Mouse (Mus musculus): ENCODE measurements at regions not wholly inside any gene's neighbourhood (a gene's known extent, or its start where the extent isn't known, plus 50 kb on each side); places are given as distances from the start of the nearest gene placed in this dataset.

- no peak for TF ChIP-seq CHD2 (IDR thresholded peaks at IDR 0.05; ENCODE audit: low read depth, low read length)
- TF ChIP-seq HCFC1 (IDR thresholded peaks at IDR 0.05; ENCODE audit: borderline replicate concordance, insufficient read depth, low read length) = no peak
- no peak for TF ChIP-seq ZC3H11A (IDR thresholded peaks at IDR 0.05; ENCODE audit: borderline replicate concordance, low read depth, low read length)
- TF ChIP-seq ZNF384 (IDR thresholded peaks at IDR 0.05; ENCODE audit: low read depth, low read length) = no peak
- no peak for TF ChIP-seq MAFK (IDR thresholded peaks at IDR 0.05; ENCODE audit: insufficient read depth, low read depth, low read length)
- Histone ChIP-seq H3K9me3 (ENCODE audit: control insufficient read depth, insufficient read depth, low read depth, low read length) (no peaks in the 10 kb centered on the region), H3K4me1 (ENCODE audit: control insufficient read depth in 2 of 2, insufficient read depth in 2 of 2, low read length in 2 of 2, poor library complexity in 1 of 2) (no peaks in the 10 kb centered on the region), H3K27ac (ENCODE audit: insufficient read depth, low read depth, low read length, poor library complexity, severe bottlenecking) (no peak overlapping the region), H3K9ac (ENCODE audit: insufficient read depth, low read depth, low read length, poor library complexity, severe bottlenecking) (no peak overlapping the region), H3K4me3 (ENCODE audit: insufficient read depth in 1 of 2, low read depth in 1 of 2, low read length in 2 of 2, poor library complexity in 1 of 2, severe bottlenecking in 1 of 2) (no peak overlapping the region), H3K36me3 (ENCODE audit: control insufficient read depth, insufficient read depth, low read length, poor library complexity, severe bottlenecking) (no peaks in the 10 kb centered on the region)
- DNase-seq (ENCODE audit: low read depth, low spot score) = no peak
- in situ Hi-C loops (cut with MboI; ENCODE audit: low sequenced_read_pairs in 2 of 2, unreplicated experiment in 2 of 2) = no loop called here
Observed at GRCm38 (mm10) chr7:70780742-70781332, 414.3 kb upstream of the Nr2f2 start.

GRCm38 (mm10) chr7:70777763-70778162 is 411.2 kb upstream of the Nr2f2 start:
- TF ChIP-seq ZNF384 (IDR thresholded peaks at IDR 0.05; ENCODE audit: low read depth, low read length) = no peak
- no peak for TF ChIP-seq MAFK (IDR thresholded peaks at IDR 0.05; ENCODE audit: insufficient read depth, low read depth, low read length)
- no peak for TF ChIP-seq CHD2 (IDR thresholded peaks at IDR 0.05; ENCODE audit: low read depth, low read length)
- no peak for TF ChIP-seq ZC3H11A (IDR thresholded peaks at IDR 0.05; ENCODE audit: borderline replicate concordance, low read depth, low read length)
- no peak for TF ChIP-seq HCFC1 (IDR thresholded peaks at IDR 0.05; ENCODE audit: borderline replicate concordance, insufficient read depth, low read length)
- Histone ChIP-seq H3K27ac (ENCODE audit: insufficient read depth, low read depth, low read length, poor library complexity, severe bottlenecking) (no peak overlapping the region), H3K4me1 (ENCODE audit: control insufficient read depth in 2 of 2, insufficient read depth in 2 of 2, low read length in 2 of 2, poor library complexity in 1 of 2) (no peaks in the 10 kb centered on the region), H3K36me3 (ENCODE audit: control insufficient read depth, insufficient read depth, low read length, poor library complexity, severe bottlenecking) (no peaks in the 10 kb centered on the region), H3K4me3 (ENCODE audit: insufficient read depth in 1 of 2, low read depth in 1 of 2, low read length in 2 of 2, poor library complexity in 1 of 2, severe bottlenecking in 1 of 2) (no peak overlapping the region), H3K9ac (ENCODE audit: insufficient read depth, low read depth, low read length, poor library complexity, severe bottlenecking) (no peak overlapping the region), H3K9me3 (ENCODE audit: control insufficient read depth, insufficient read depth, low read depth, low read length) (no peaks in the 10 kb centered on the region)
- in situ Hi-C loops (cut with MboI; ENCODE audit: low sequenced_read_pairs in 2 of 2, unreplicated experiment in 2 of 2) = no loop called here
- no peak for DNase-seq (ENCODE audit: low read depth, low spot score)

- Histone ChIP-seq H3K9me3 (ENCODE audit: control insufficient read depth, insufficient read depth, low read depth, low read length) (no peaks in the 10 kb centered on the region), H3K4me1 (ENCODE audit: control insufficient read depth in 2 of 2, insufficient read depth in 2 of 2, low read length in 2 of 2, poor library complexity in 1 of 2) (no peaks in the 10 kb centered on the region), H3K36me3 (ENCODE audit: control insufficient read depth, insufficient read depth, low read length, poor library complexity, severe bottlenecking) (no peaks in the 10 kb centered on the region), H3K4me3 (ENCODE audit: insufficient read depth in 1 of 2, low read depth in 1 of 2, low read length in 2 of 2, poor library complexity in 1 of 2, severe bottlenecking in 1 of 2) (no peak overlapping the region), H3K9ac (ENCODE audit: insufficient read depth, low read depth, low read length, poor library complexity, severe bottlenecking) (no peak overlapping the region), H3K27ac (ENCODE audit: insufficient read depth, low read depth, low read length, poor library complexity, severe bottlenecking) (no peak overlapping the region)
- in situ Hi-C loops (cut with MboI; ENCODE audit: low sequenced_read_pairs in 2 of 2, unreplicated experiment in 2 of 2) = no loop called here
- TF ChIP-seq ZNF384 (IDR thresholded peaks at IDR 0.05; ENCODE audit: low read depth, low read length) = no peak
- no peak for DNase-seq (ENCODE audit: low read depth, low spot score)
Observed at GRCm38 (mm10) chr7:70769655-70770054, 403.1 kb upstream of the Nr2f2 start.

GRCm38 (mm10) chr7:70767697-70768096 is 401.2 kb upstream of the Nr2f2 start:
- Histone ChIP-seq H3K9me3 (ENCODE audit: control insufficient read depth, insufficient read depth, low read depth, low read length) (no peaks in the 10 kb centered on the region), H3K4me1 (ENCODE audit: control insufficient read depth in 2 of 2, insufficient read depth in 2 of 2, low read length in 2 of 2, poor library complexity in 1 of 2) (no peaks in the 10 kb centered on the region), H3K36me3 (ENCODE audit: control insufficient read depth, insufficient read depth, low read length, poor library complexity, severe bottlenecking) (no peaks in the 10 kb centered on the region), H3K9ac (ENCODE audit: insufficient read depth, low read depth, low read length, poor library complexity, severe bottlenecking) (no peak overlapping the region), H3K4me3 (ENCODE audit: insufficient read depth in 1 of 2, low read depth in 1 of 2, low read length in 2 of 2, poor library complexity in 1 of 2, severe bottlenecking in 1 of 2) (no peak overlapping the region), H3K27ac (ENCODE audit: insufficient read depth, low read depth, low read length, poor library complexity, severe bottlenecking) (no peak overlapping the region)
- TF ChIP-seq CHD2 (IDR thresholded peaks at IDR 0.05; ENCODE audit: low read depth, low read length) (no peak), MAFK (IDR thresholded peaks at IDR 0.05; ENCODE audit: insufficient read depth, low read depth, low read length) (no peak), ZNF384 (IDR thresholded peaks at IDR 0.05; ENCODE audit: low read depth, low read length) (no peak), HCFC1 (IDR thresholded peaks at IDR 0.05; ENCODE audit: borderline replicate concordance, insufficient read depth, low read length) (no peak), ZC3H11A (IDR thresholded peaks at IDR 0.05; ENCODE audit: borderline replicate concordance, low read depth, low read length) (no peak)
- no peak for DNase-seq (ENCODE audit: low read depth, low spot score)
- in situ Hi-C loops (cut with MboI; ENCODE audit: low sequenced_read_pairs in 2 of 2, unreplicated experiment in 2 of 2) = no loop called here

GRCm38 (mm10) chr7:70756676-70757075 is 390.1 kb upstream of the Nr2f2 start:
- H3K4me3 ChIP-seq (ENCODE audit: insufficient read depth in 1 of 2, low read depth in 1 of 2, low read length in 2 of 2, poor library complexity in 1 of 2, severe bottlenecking in 1 of 2) = no peak overlapping the region
- H3K4me1 ChIP-seq (ENCODE audit: control insufficient read depth in 2 of 2, insufficient read depth in 2 of 2, low read length in 2 of 2, poor library complexity in 1 of 2) = no peaks in the 10 kb centered on the region
- TF ChIP-seq ZNF384 (IDR thresholded peaks at IDR 0.05; ENCODE audit: low read depth, low read length) (no peak), ZC3H11A (IDR thresholded peaks at IDR 0.05; ENCODE audit: borderline replicate concordance, low read depth, low read length) (no peak), CHD2 (IDR thresholded peaks at IDR 0.05; ENCODE audit: low read depth, low read length) (no peak), MAFK (IDR thresholded peaks at IDR 0.05; ENCODE audit: insufficient read depth, low read depth, low read length) (no peak), HCFC1 (IDR thresholded peaks at IDR 0.05; ENCODE audit: borderline replicate concordance, insufficient read depth, low read length) (no peak)
- H3K36me3 ChIP-seq (ENCODE audit: control insufficient read depth, insufficient read depth, low read length, poor library complexity, severe bottlenecking) = no peaks in the 10 kb centered on the region
- no peak overlapping the region for H3K9ac ChIP-seq (ENCODE audit: insufficient read depth, low read depth, low read length, poor library complexity, severe bottlenecking)
- H3K9me3 ChIP-seq (ENCODE audit: control insufficient read depth, insufficient read depth, low read depth, low read length) = no peaks in the 10 kb centered on the region
- in situ Hi-C loops (cut with MboI; ENCODE audit: low sequenced_read_pairs in 2 of 2, unreplicated experiment in 2 of 2) = no loop called here
- no peak overlapping the region for H3K27ac ChIP-seq (ENCODE audit: insufficient read depth, low read depth, low read length, poor library complexity, severe bottlenecking)
- DNase-seq (ENCODE audit: low read depth, low spot score) = no peak
